Mouse (Mus musculus) layer of hippocampus, adult 9-11 months (tissue): ENCODE data around the gene Dnah17.

Source experiments
- DNase-seq: peaks from one replicate; pipeline ENCODE4 v3.0.0; 2022

Dnah17 gene

GRCm38 (mm10) chr11:118018328-118018727 is 112.1 kb downstream of the Dnah17 start:
- no peak for DNase-seq

GRCm38 (mm10) chr11:118015381-118016145 is 114.9 kb downstream of the Dnah17 start:
- DNase-seq = no peak

- no peak for DNase-seq
These were observed 115.9 kb downstream of the Dnah17 start for GRCm38 (mm10) chr11:118014391-118014995.

GRCm38 (mm10) chr11:118013339-118013738 is 117.1 kb downstream of the Dnah17 start:
- DNase-seq = no peak

GRCm38 (mm10) chr11:118012595-118012994 is 117.8 kb downstream of the Dnah17 start:
- DNase-seq = no peak

GRCm38 (mm10) chr11:118009865-118010571 is 120.4 kb downstream of the Dnah17 start:
- DNase-seq = no peak

- DNase-seq = peak; percentile 71
These were observed 121.6 kb downstream of the Dnah17 start for GRCm38 (mm10) chr11:118008843-118009242.

- no peak for DNase-seq
These were observed 122.2 kb downstream of the Dnah17 start for GRCm38 (mm10) chr11:118008144-118008805.

- DNase-seq = no peak
These were observed 122.8 kb downstream of the Dnah17 start for GRCm38 (mm10) chr11:118007460-118008143.

GRCm38 (mm10) chr11:118004217-118004616 is 126.2 kb downstream of the Dnah17 start:
- no peak for DNase-seq

GRCm38 (mm10) chr11:118003718-118004117 is 126.7 kb downstream of the Dnah17 start:
- DNase-seq = no peak

- DNase-seq = no peak
These were observed 127.3 kb downstream of the Dnah17 start for GRCm38 (mm10) chr11:118003176-118003575.

GRCm38 (mm10) chr11:118000565-118001215 is 129.7 kb downstream of the Dnah17 start:
- DNase-seq = no peak

- DNase-seq = no peak
These were observed 130.4 kb downstream of the Dnah17 start for GRCm38 (mm10) chr11:118000083-118000482.

GRCm38 (mm10) chr11:117999260-117999934 is 131.0 kb downstream of the Dnah17 start:
- DNase-seq = no peak

GRCm38 (mm10) chr11:117998356-117998755 is 132.1 kb downstream of the Dnah17 start:
- no peak for DNase-seq

- DNase-seq = no peak
These were observed 133.3 kb downstream of the Dnah17 start for GRCm38 (mm10) chr11:117997085-117997484.

GRCm38 (mm10) chr11:117996066-117996465 is 134.4 kb downstream of the Dnah17 start:
- no peak for DNase-seq

- no peak for DNase-seq
These were observed 134.8 kb downstream of the Dnah17 start for GRCm38 (mm10) chr11:117995661-117996060.

GRCm38 (mm10) chr11:117995255-117995654 is 135.2 kb downstream of the Dnah17 start:
- no peak for DNase-seq

- no peak for DNase-seq
These were observed 136.0 kb downstream of the Dnah17 start for GRCm38 (mm10) chr11:117994250-117995057.
